Mouse (Mus musculus): ENCODE results near the gene Nvl.
A peak's percentile ranks its signal among the peaks of the same experiment; 100 is the strongest.

Nvl gene

GRCm38 (mm10) chr1:181143950-181144836 is at the start of gene Nvl, which contains the start of gene Cnih4:
Nvl (minus strand) TSS chr1:181144204.
Cnih4 (plus strand) TSS chr1:181144693.
- Histone ChIP-seq H3K9me3 (ENCODE audit: low read length) (no peaks in the 10 kb centered on the region), H3K4me1 (replicated peaks; ENCODE audit: low read depth, low read length) (peaks cover 46% of the 10 kb centered on the region), H3K4me3 (replicated peaks; ENCODE audit: low read length) (peak within 1 kb of the TSS; percentile 95), H3K27me3 (ENCODE audit: insufficient read depth, low read length) (no peaks in the 10 kb centered on the region), H3K36me3 (ENCODE audit: insufficient read depth, low read length) (peaks cover 35% of the 10 kb centered on the region)
- no peak for TF ChIP-seq POU5F1 (IDR thresholded peaks at IDR 0.05; ENCODE audit: borderline replicate concordance, low read length)
- TF ChIP-seq CTCF (conservative IDR thresholded peaks at IDR 0.05; ENCODE audit: low read length), result no peak
- no peak for TF ChIP-seq NANOG (IDR thresholded peaks at IDR 0.05; ENCODE audit: borderline replicate concordance, low read length)

- Histone ChIP-seq H3K4me1 (replicated peaks; ENCODE audit: low read depth, low read length) (no peaks in the 10 kb centered on the region), H3K27me3 (ENCODE audit: insufficient read depth, low read length) (no peaks in the 10 kb centered on the region), H3K4me3 (replicated peaks; ENCODE audit: low read length) (no peak overlapping the region), H3K36me3 (ENCODE audit: insufficient read depth, low read length) (peaks cover 95% of the 10 kb centered on the region), H3K9me3 (ENCODE audit: low read length) (peaks cover 47% of the 10 kb centered on the region)
- TF ChIP-seq CTCF (conservative IDR thresholded peaks at IDR 0.05; ENCODE audit: low read length) (no peak), NANOG (IDR thresholded peaks at IDR 0.05; ENCODE audit: borderline replicate concordance, low read length) (no peak), POU5F1 (IDR thresholded peaks at IDR 0.05; ENCODE audit: borderline replicate concordance, low read length) (no peak)
Measured at GRCm38 (mm10) chr1:181188925-181189324, 44.9 kb upstream of the Nvl start.

GRCm38 (mm10) chr1:181170210-181170609 is 26.2 kb upstream of the Nvl start:
- H3K36me3 ChIP-seq (ENCODE audit: insufficient read depth, low read length), result peaks cover 84% of the 10 kb centered on the region
- peaks cover 38% of the 10 kb centered on the region for H3K4me1 ChIP-seq (replicated peaks; ENCODE audit: low read depth, low read length)
- H3K4me3 ChIP-seq (replicated peaks; ENCODE audit: low read length), result no peak overlapping the region
- H3K9me3 ChIP-seq (ENCODE audit: low read length), result no peaks in the 10 kb centered on the region
- TF ChIP-seq NANOG (IDR thresholded peaks at IDR 0.05; ENCODE audit: borderline replicate concordance, low read length) (no peak), POU5F1 (IDR thresholded peaks at IDR 0.05; ENCODE audit: borderline replicate concordance, low read length) (no peak), CTCF (conservative IDR thresholded peaks at IDR 0.05; ENCODE audit: low read length) (no peak)
- no peaks in the 10 kb centered on the region for H3K27me3 ChIP-seq (ENCODE audit: insufficient read depth, low read length)

GRCm38 (mm10) chr1:181168377-181168776 is 24.4 kb upstream of the Nvl start:
- Histone ChIP-seq H3K36me3 (ENCODE audit: insufficient read depth, low read length) (peaks cover 88% of the 10 kb centered on the region), H3K9me3 (ENCODE audit: low read length) (no peaks in the 10 kb centered on the region), H3K4me1 (replicated peaks; ENCODE audit: low read depth, low read length) (peaks cover 51% of the 10 kb centered on the region), H3K4me3 (replicated peaks; ENCODE audit: low read length) (no peak overlapping the region), H3K27me3 (ENCODE audit: insufficient read depth, low read length) (no peaks in the 10 kb centered on the region)
- TF ChIP-seq NANOG (IDR thresholded peaks at IDR 0.05; ENCODE audit: borderline replicate concordance, low read length) (no peak), POU5F1 (IDR thresholded peaks at IDR 0.05; ENCODE audit: borderline replicate concordance, low read length) (no peak), CTCF (conservative IDR thresholded peaks at IDR 0.05; ENCODE audit: low read length) (no peak)

- Histone ChIP-seq H3K36me3 (ENCODE audit: insufficient read depth, low read length) (peaks cover 92% of the 10 kb centered on the region), H3K27me3 (ENCODE audit: insufficient read depth, low read length) (no peaks in the 10 kb centered on the region), H3K4me3 (replicated peaks; ENCODE audit: low read length) (no peak overlapping the region), H3K9me3 (ENCODE audit: low read length) (no peaks in the 10 kb centered on the region), H3K4me1 (replicated peaks; ENCODE audit: low read depth, low read length) (peaks cover 57% of the 10 kb centered on the region)
- TF ChIP-seq NANOG (IDR thresholded peaks at IDR 0.05; ENCODE audit: borderline replicate concordance, low read length), result no peak
- no peak for TF ChIP-seq POU5F1 (IDR thresholded peaks at IDR 0.05; ENCODE audit: borderline replicate concordance, low read length)
- no peak for TF ChIP-seq CTCF (conservative IDR thresholded peaks at IDR 0.05; ENCODE audit: low read length)
Measured at GRCm38 (mm10) chr1:181167816-181168215, 23.8 kb upstream of the Nvl start.

DNA sequence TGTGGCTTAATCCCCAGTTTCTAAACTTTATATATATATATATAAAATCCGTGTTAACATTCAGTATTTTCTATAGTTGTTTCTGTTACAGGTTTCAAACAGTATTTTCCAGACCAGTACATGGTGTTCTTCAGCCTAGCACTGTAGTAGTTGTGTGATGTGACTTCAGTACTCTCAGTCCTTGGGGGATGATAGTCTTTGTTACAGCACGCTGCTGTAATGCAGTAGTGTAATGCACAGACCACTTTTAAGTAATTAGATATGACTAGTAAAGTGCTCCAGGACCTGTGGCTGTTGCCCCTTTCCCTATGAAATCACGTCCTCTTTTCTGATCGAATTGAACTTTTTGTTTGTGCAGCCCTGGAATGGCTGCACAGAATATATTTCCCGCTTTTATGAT is 7.5 kb upstream of the Nvl start:
- Histone ChIP-seq H3K4me1 (replicated peaks; ENCODE audit: low read depth, low read length) (peaks cover 64% of the 10 kb centered on the region), H3K27me3 (ENCODE audit: insufficient read depth, low read length) (no peaks in the 10 kb centered on the region), H3K4me3 (replicated peaks; ENCODE audit: low read length) (peak overlapping the region; percentile 93), H3K9me3 (ENCODE audit: low read length) (no peaks in the 10 kb centered on the region), H3K36me3 (ENCODE audit: insufficient read depth, low read length) (peaks cover 34% of the 10 kb centered on the region)
- TF ChIP-seq NANOG (IDR thresholded peaks at IDR 0.05; ENCODE audit: borderline replicate concordance, low read length) (no peak), POU5F1 (IDR thresholded peaks at IDR 0.05; ENCODE audit: borderline replicate concordance, low read length) (no peak), CTCF (conservative IDR thresholded peaks at IDR 0.05; ENCODE audit: low read length) (no peak)

GRCm38 (mm10) chr1:181150827-181151534 is 7.0 kb upstream of the Nvl start:
- no peak for TF ChIP-seq NANOG (IDR thresholded peaks at IDR 0.05; ENCODE audit: borderline replicate concordance, low read length)
- TF ChIP-seq POU5F1 (IDR thresholded peaks at IDR 0.05; ENCODE audit: borderline replicate concordance, low read length), result no peak
- TF ChIP-seq CTCF (conservative IDR thresholded peaks at IDR 0.05; ENCODE audit: low read length), result no peak

DNA sequence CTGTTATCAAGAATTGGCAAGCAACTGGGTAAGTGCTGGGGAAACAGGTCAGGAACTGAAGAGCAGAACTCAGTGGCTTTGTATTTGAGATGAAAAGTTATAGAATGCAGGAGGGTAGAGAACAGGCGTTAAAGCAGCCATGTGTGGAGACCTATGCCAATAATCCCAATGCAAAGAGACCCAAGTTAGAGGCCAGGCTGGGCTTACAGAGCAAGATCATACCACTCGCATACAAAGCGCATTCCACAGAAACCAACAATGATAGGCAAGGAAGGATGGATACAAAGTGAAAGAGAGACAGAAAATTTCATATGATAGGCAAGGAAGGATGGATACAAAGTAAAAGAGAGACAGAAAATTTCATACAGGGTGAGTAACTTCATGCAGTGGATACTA is 6.4 kb upstream of the Nvl start:
- H3K9me3 ChIP-seq (ENCODE audit: low read length), result no peaks in the 10 kb centered on the region
- H3K4me3 ChIP-seq (replicated peaks; ENCODE audit: low read length), result peak overlapping the region; percentile 93
- H3K36me3 ChIP-seq (ENCODE audit: insufficient read depth, low read length), result peaks cover 22% of the 10 kb centered on the region
- no peak for TF ChIP-seq POU5F1 (IDR thresholded peaks at IDR 0.05; ENCODE audit: borderline replicate concordance, low read length)
- H3K27me3 ChIP-seq (ENCODE audit: insufficient read depth, low read length), result no peaks in the 10 kb centered on the region
- H3K4me1 ChIP-seq (replicated peaks; ENCODE audit: low read depth, low read length), result peaks cover 71% of the 10 kb centered on the region

More at GRCm38 (mm10) chr1:181150827-181151534, 7.0 kb upstream of the Nvl start:
- peak overlapping the region; percentile 93 for H3K4me3 ChIP-seq (replicated peaks; ENCODE audit: low read length)
- H3K27me3 ChIP-seq (ENCODE audit: insufficient read depth, low read length), result no peaks in the 10 kb centered on the region
- peaks cover 70% of the 10 kb centered on the region for H3K4me1 ChIP-seq (replicated peaks; ENCODE audit: low read depth, low read length)
- no peaks in the 10 kb centered on the region for H3K9me3 ChIP-seq (ENCODE audit: low read length)
- H3K36me3 ChIP-seq (ENCODE audit: insufficient read depth, low read length), result peaks cover 28% of the 10 kb centered on the region
